Mouse (Mus musculus): ENCODE data around the gene Numb.

GRCm38 (mm10) chr12:83847877-83848276, 73.9 kb downstream of the Numb start:
- TF ChIP-seq CTCF (IDR thresholded peaks at IDR 0.05; ENCODE audit: borderline replicate concordance, extremely low read depth, insufficient read depth, insufficient read length) (no peak), POLR2A (IDR thresholded peaks at IDR 0.05; ENCODE audit: borderline replicate concordance, extremely low read depth, insufficient read depth, insufficient read length, poor library complexity, severe bottlenecking) (no peak)
